Mouse (Mus musculus) left cerebral cortex, postnatal 25 days (tissue): ENCODE measurements around the gene Camk2b. TPM values are rescaled to one million over a fixed set of nuclear protein-coding genes. Genes with fewer than 3 reads are reported as not detected.
"Not testable (repeated sequence)": the region's sequence is repeated elsewhere in the genome, so short reads cannot be mapped to it uniquely, and the experiment has no call there.

Experiments
- DNase-seq, 2 experiments: peaks; one replicate each; pipeline ENCODE4 v3.0.0; 2022; ENCODE audit warnings: low spot score in 2 of 2, mixed read lengths in 1 of 2
- intact Hi-C: fragments of 180-260 bp; cut with DNase I; formaldehyde crosslinking; loops from one replicate; pipeline ENCODE4 v1.15.1; 2025
- total RNA-seq, 2 experiments: library from RNA; stranded (reverse); gene quantifications; 2 replicates each; pipeline ENCODE4 v1.2.3; 2021

The Camk2b gene
- total RNA-seq: 100 to 1,000 TPM; 645 to 685 TPM

DNA sequence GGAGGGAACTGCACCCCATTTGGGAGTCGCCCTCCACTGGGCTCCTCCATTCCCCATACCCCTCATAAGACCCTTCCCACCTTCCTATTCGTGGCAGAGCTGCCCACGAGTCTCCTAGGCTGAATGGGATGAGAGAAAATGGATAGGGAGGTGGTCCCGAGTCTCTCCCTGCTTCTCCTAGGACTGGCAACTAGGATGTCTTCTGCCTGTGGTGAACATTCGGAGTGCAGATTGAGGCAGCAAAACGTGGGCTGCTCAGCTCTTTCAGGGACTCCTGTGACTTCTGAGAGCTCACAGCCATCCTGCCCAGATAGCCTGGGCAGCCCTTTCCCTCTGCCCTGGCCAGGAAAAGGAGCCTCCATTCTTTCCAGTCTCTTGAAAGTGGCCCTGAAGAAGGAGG is at the start of gene Camk2b:
Gene Camk2b, minus strand, starts transcription at position 187 of the 400 bp plus-strand sequence.
- DNase-seq: peak in 1 of 2 experiments; percentile 61
- intact Hi-C loops: loop anchor here (5.0 kb wide), 1 partner anchor 64 kb away; no protein-coding TSS in a partner anchor

DNA sequence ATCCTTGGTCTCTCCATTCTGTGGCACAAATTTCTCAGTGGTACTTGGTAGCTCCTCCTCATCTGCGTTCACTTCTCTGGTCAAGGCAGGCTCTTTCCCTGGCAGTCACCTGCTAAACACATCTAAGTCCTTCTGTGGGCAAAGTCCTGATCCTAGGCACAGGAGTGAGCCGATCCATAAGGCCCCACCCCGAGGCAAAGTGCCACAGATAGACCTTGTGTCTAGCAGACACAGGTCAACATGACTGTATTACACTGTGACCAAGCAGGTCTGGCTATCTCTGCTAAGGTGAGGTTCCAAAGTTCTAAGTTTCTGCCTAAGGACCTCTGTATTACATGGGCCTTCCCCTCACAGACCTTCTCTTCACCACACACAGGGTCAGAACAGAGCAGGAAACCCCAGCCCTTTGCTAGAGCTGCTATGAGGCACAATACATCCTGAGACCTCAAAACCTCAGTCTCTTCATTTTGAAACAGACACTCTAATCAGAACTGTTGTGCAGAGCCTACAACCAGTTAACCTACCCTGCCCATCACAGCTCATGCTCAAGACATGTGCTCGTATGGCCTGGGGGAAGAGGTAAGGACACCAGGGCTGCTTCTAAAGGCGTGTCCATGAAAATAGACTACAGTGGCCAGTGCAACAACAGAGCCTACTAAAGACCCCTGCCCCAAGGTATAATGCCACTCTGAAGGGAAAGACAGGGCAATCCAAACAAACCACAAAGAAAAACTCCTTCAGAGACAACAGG is 45.7 kb upstream of the Camk2b start:
- DNase-seq: no peak
- intact Hi-C loops: no loop called here

DNA sequence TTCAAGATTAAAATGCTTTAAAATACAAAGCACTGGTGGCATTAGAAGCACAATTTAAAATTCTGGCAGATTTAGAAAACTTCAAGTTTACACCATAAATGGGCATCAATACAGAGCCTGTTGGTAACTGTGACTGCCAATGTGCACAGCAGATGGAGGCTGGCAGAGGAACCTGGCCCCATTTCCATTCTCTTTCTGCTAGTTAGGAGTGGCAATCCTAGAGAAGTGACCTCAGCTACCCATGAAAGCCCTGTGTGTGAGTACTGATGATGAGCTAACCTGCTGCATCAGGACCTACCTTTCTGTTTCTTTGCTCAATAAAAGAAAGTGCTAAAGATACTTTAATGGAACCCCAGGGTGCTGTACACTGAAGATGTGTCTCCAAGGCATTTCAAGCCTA is 43.8 kb upstream of the Camk2b start:
- peak; percentile 32 to 76 for DNase-seq
- intact Hi-C loops: no loop called here

- intact Hi-C loops: no loop called here
- no peak for DNase-seq
Observed at GRCm38 (mm10) chr11:6108296-6108695, 42.1 kb upstream of the Camk2b start.

- intact Hi-C loops: no loop called here
- peak; percentile 13 to 15 for DNase-seq
Observed at GRCm38 (mm10) chr11:6107722-6108121, 41.6 kb upstream of the Camk2b start.

DNA sequence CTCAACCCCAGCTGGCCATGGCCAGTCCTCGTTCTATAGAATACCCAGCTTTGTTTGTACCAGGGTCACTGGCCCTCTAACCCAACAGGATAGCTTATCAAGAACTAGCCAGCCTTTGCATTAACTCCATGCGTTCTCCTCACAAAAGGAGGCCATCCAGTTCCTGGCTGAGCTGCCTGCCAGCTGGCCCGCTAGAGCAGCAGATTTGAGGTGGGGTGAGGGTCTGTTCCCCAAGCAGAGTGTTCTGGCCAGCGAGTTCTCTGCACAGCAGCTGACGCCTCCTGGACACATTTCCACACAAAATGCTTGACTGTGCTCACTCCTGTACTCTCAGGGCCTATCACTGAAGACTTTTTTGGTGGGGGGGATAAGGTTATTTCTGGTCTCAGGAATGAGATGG is 38.6 kb upstream of the Camk2b start:
- intact Hi-C loops: no loop called here
- no peak for DNase-seq

- intact Hi-C loops, DNase-seq: not testable (repeated sequence)
Observed at GRCm38 (mm10) chr11:6096637-6097036, 30.5 kb upstream of the Camk2b start.

- DNase-seq: peak; percentile 66 to 84
- intact Hi-C loops: no loop called here
Observed at GRCm38 (mm10) chr11:6086991-6087390, 20.8 kb upstream of the Camk2b start.

- intact Hi-C loops: no loop called here
- peak in 1 of 2 experiments; percentile 77 for DNase-seq
Observed at GRCm38 (mm10) chr11:6078737-6079136, 12.6 kb upstream of the Camk2b start.

- DNase-seq: peak in 1 of 2 experiments; percentile 52
- intact Hi-C loops: no loop called here
Observed at GRCm38 (mm10) chr11:6075618-6076066, 9.5 kb upstream of the Camk2b start.

GRCm38 (mm10) chr11:6068181-6068957 is 2.2 kb upstream of the Camk2b start:
- peak in 1 of 2 experiments; percentile 68 for DNase-seq
- intact Hi-C loops: loop anchor here (5.0 kb wide), 1 partner anchor 66 kb away; no protein-coding TSS in a partner anchor

DNA sequence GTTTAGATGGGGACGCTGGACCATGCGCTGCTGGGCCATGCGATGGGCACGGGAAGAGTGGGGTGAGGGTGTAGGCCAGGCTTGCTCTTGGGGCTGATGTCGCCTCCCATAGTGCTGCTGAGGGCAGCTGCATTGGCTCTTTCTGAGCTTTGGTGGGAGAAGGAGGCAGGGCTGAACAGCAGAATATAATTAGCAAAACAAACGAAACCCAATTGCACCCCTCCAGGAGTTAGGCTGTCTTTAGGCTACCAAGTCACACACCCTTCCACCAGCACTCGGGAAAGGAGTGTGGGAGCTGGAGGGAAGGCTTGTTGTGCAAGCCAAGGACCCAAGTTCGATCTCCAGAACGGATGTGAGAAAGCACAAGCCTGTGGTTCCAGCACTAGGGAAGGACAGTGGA is 998 bp upstream of the Camk2b start:
- intact Hi-C loops: loop anchor here (5.0 kb wide), 1 partner anchor 65 kb away; no protein-coding TSS in a partner anchor
- no peak for DNase-seq

DNA sequence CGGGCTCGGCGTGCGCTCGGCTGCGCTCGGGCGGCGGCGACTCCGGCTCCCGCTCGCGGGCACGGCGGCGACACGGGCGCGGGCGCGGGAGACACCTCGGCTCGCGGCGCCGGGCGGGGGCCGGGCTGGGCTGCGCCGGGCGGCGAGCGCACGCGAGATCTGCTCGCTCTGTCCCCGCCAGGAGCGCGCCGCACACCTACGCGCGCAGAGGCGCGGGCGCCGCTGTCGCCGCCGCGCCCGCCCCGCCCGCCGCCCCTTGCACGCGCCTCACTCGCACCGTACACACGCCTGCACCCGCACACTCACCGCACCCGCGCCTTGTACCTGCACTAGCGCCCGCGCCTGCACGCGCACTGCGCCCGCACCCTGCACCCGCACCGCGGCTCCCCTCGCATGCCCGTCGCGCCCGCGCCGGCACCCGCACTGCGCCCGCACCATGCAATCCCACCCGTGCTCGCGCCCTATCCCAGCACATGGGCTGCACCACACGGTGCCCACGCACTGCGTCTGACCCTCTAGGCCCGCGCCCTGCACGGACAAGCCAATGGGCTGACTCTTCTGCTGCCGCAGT is 526 bp downstream of the Camk2b start:
- peak; percentile 75 to 84 for DNase-seq
- intact Hi-C loops: loop anchor here (1.0 to 5.0 kb wide), 3 partner anchors 54 to 113 kb away; no protein-coding TSS in a partner anchor

DNA sequence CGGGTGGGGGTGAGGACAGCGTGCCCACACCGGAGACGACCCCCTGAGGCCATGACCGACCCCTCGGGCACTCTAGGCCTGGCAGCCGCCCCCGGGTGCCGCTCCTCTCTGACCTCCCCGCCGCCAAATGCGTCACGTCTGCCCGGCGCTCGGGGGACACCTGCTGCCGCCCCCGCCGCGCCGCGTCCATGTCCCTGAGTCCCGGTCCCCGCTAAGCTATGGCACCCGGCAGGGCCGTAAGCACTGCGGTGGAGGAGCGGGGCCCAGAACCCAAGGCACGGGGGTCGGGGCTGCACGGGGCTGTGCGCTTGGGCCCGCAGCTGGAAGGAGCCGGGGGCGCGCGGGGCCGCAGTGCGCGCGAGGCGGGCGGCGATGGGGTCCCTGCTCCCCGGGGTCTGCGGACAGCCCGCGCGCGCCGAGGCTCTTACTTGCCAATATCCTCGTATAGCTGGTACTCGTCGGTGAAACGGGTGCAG is 1.1 kb downstream of the Camk2b start:
- peak in 1 of 2 experiments; percentile 60 for DNase-seq
- intact Hi-C loops: loop anchor here (1.0 to 5.0 kb wide), 3 partner anchors 54 to 113 kb away; no protein-coding TSS in a partner anchor

DNA sequence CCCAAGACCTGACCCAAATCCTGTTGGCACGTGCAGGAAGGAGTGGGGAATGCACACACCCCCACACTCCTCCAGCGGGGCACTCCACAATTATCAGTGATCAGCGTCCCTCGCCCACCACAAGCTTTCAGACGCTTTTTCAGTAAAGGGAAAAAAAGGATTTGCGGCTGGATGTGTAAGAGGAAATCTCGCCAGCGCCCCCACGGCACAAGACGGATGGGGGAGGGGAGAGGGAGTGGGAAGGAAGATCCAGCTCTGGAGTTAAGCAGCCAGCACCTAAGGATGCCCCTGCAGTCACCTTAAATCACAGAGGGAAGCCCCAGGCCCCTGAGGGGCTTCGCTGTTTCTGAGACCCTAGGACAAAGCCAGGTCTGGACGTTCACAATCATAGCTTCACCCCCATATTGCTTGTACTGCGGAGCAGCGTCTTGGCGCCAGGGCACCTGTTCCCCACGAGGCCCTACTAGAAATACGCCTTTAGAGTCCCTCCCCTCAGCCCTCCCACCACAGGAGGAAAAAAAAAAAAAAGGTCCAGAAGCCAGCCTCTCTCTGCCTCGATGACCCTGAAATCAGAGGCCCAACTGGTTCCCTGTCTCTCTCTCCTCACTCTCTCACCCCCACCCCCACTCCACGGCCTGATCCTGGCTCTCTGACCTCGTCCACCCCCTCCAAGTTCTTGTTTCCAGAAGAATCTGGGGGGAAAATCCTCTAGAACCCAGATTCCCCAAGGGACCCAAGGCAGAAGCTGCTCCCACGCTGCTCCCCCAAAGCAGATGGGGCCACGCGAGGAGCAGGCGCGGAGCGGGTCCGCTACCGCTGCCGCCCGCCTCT is 1.7 kb downstream of the Camk2b start:
- DNase-seq: peak; percentile 63 to 73

GRCm38 (mm10) chr11:6063501-6064214 is 2.5 kb downstream of the Camk2b start:
- intact Hi-C loops: loop anchor here (5.0 kb wide), 1 partner anchor 46 kb away; no protein-coding TSS in a partner anchor
- no peak for DNase-seq

More for the DNA sequence above, 1.7 kb downstream of the Camk2b start:
- intact Hi-C loops: loop anchor here (1.0 to 5.0 kb wide), 4 partner anchors 47 to 114 kb away; no protein-coding TSS in a partner anchor

- intact Hi-C loops: loop anchor here (5.0 kb wide), 1 partner anchor 46 kb away; no protein-coding TSS in a partner anchor
- no peak for DNase-seq
Observed at GRCm38 (mm10) chr11:6063065-6063464, 3.1 kb downstream of the Camk2b start.

DNA sequence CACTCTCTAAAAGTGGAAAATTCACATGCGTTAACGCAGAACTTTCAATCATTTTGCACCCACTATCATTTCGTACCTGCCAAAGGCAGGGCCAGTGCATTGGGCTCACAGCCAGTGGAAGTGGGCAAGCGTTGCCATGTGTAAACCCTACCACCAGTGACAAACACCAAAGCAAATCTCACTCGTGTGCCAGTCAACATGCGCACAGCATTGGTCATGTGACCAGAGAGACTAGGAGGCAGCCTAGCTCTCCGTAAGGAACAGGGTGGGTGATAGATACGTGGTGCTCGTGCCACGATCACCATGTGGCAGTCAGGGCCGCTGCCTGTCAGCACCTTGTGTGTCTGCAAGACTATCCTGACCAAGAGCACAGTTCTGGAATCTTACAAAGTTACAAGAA is 3.8 kb downstream of the Camk2b start:
- intact Hi-C loops: loop anchor here (5.0 kb wide), 1 partner anchor 45 kb away; no protein-coding TSS in a partner anchor
- no peak for DNase-seq
